Mouse (Mus musculus) spleen, adult 2 months (tissue): Measurements from ENCODE around the gene Hoxd8.

Experiments
- CTCF ChIP-seq: fragments of 200-500 bp; IDR thresholded peaks from 2 replicates; pipeline ENCODE4 v1.5.1; 2011; ENCODE audit warnings: mild to moderate bottlenecking, inconsistent platforms; ENCODE audit not compliant: insufficient read depth, insufficient read length, insufficient replicate concordance; ENCODE audit errors: extremely low read depth
- POLR2A ChIP-seq: fragments of 200-500 bp; IDR thresholded peaks from 2 replicates; pipeline ENCODE4 v1.6.1; 2011; ENCODE audit warnings: low read depth, low read length, inconsistent platforms

DNA sequence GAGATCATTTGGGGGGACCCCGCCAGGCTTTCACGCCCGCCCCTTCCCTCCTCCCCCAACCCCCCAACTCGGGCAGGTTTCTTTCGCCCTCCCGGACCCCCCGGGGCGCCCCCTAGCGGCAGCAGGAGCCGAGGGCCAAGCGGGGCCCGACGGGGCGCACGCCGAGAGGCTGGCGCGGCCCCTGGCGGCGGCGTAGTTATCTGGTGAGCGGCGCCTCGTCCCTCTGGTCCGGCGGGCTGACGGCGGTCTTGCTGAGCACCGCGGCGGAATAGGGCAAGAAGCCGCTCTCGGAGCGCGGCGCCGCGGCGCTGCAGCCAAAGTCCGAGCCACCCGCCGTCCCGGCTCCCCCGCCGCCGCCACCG is 49.0 kb upstream of the Hoxd8 start:
- no peak for TF ChIP-seq POLR2A
- TF ChIP-seq CTCF = no peak
